Mouse (Mus musculus) hindbrain, embryonic 16.5 days (tissue): ENCODE measurements around the gene Ccdc162. TPM values are rescaled to one million over a fixed set of nuclear protein-coding genes. Genes with fewer than 3 reads are reported as not detected.

Source experiments
- ATAC-seq: fragments of 200-750 bp; cut with Nextera tagmentation; 2 replicates; pipeline ENCODE4 v1.8.0; 2017; ENCODE audit warnings: moderate TSS enrichment, moderate library complexity
- H3K27ac ChIP-seq: fragments of 300-500 bp; sonication (generic); 2 replicates; pipeline ENCODE4 v1.5.1; 2014; ENCODE audit warnings: low read depth, mild to moderate bottlenecking, control low read depth, low read length, moderate library complexity
- H3K27me3 ChIP-seq: fragments of 300-500 bp; sonication (generic); replicated peaks from 2 replicates; pipeline ENCODE4 v1.6.1; 2014; ENCODE audit warnings: low read length; ENCODE audit not compliant: control insufficient read depth, insufficient read depth
- H3K36me3 ChIP-seq: fragments of 300-500 bp; sonication (generic); 2 replicates; pipeline ENCODE4 v1.6.1; 2014; ENCODE audit warnings: mild to moderate bottlenecking, low read length, moderate library complexity, mixed read lengths; ENCODE audit not compliant: control insufficient read depth, insufficient read depth
- H3K4me1 ChIP-seq: fragments of 300-500 bp; sonication (generic); 2 replicates; pipeline ENCODE4 v1.6.1; 2014; ENCODE audit warnings: low read depth, low read length; ENCODE audit not compliant: control insufficient read depth, insufficient read depth
- H3K4me2 ChIP-seq: fragments of 300-500 bp; sonication (generic); 2 replicates; pipeline ENCODE4 v1.6.1; 2014; ENCODE audit warnings: mild to moderate bottlenecking, low read length, control low read depth, moderate library complexity
- H3K4me3 ChIP-seq: fragments of 300-500 bp; sonication (generic); 2 replicates; pipeline ENCODE4 v1.5.1; 2014; ENCODE audit warnings: mild to moderate bottlenecking, low read length, control low read depth, moderate library complexity
- H3K9ac ChIP-seq: fragments of 300-500 bp; sonication (generic); 2 replicates; pipeline ENCODE4 v1.6.1; 2014; ENCODE audit warnings: low read depth, mild to moderate bottlenecking, control low read depth, low read length, moderate library complexity
- H3K9me3 ChIP-seq: fragments of 300-500 bp; sonication (generic); 2 replicates; pipeline ENCODE4 v1.6.1; 2014; ENCODE audit warnings: mild to moderate bottlenecking, low read length, moderate library complexity; ENCODE audit not compliant: control insufficient read depth
- WGBS: fragments of 180-500 bp; shearing (Covaris S2); extraction: QIAGEN DNeasy Blood & Tissue Kit; methylation state at CpG from one replicate; pipeline ENCODE4 v1.1.7; 2014; 5-methylcytosine and 5-hydroxymethylcytosine counted together
- polyA plus RNA-seq: library from polyadenylated mRNA; unstranded; fragments of >200 nt; fragmentation: Nextera tagmentation; extraction: Ambion mirVana; gene quantifications from 2 replicates; pipeline ENCODE4 v1.2.1, GENCODE M21; 2015

Ccdc162 gene
- polyA plus RNA-seq, 1 experiment from 2014 or later: 1.4 TPM

GRCm38 (mm10) chr10:41715557-41715956, 877 bp downstream of the Ccdc162 start:
- H3K36me3 ChIP-seq: no peaks in the 10 kb centered on the region
- H3K4me2 ChIP-seq: peak overlapping the region; percentile 46
- H3K27me3 ChIP-seq: no peaks in the 10 kb centered on the region
- H3K9me3 ChIP-seq: no peaks in the 10 kb centered on the region
- 51% methylated on average over 14 of the region's 14 CpGs for WGBS
- H3K4me1 ChIP-seq: no peaks in the 10 kb centered on the region; the same call in none of the 2 replicates
- H3K4me3 ChIP-seq: peak overlapping the region; percentile 20; the same call in 1 of the 2 replicates
- H3K27ac ChIP-seq: no peak overlapping the region
- H3K9ac ChIP-seq: 0 out of 2 replicates have a peak overlapping the region, but pooled peaks have one; percentile 8
- ATAC-seq: peak; percentile 52; the same call in 1 of the 2 replicates

- H3K9me3 ChIP-seq: no peaks in the 10 kb centered on the region
- no peaks in the 10 kb centered on the region for H3K36me3 ChIP-seq
- H3K9ac ChIP-seq: no peak overlapping the region
- no peak overlapping the region for H3K4me2 ChIP-seq
- no peaks in the 10 kb centered on the region for H3K27me3 ChIP-seq
- no peak for ATAC-seq
- no peaks in the 10 kb centered on the region for H3K4me1 ChIP-seq
- no peak overlapping the region for H3K4me3 ChIP-seq
- WGBS: 46% methylated on average over 7 of the region's 7 CpGs
- H3K27ac ChIP-seq: no peak overlapping the region
These were observed 5.0 kb downstream of the Ccdc162 start for GRCm38 (mm10) chr10:41711467-41711866.

GRCm38 (mm10) chr10:41710773-41711172, 5.7 kb downstream of the Ccdc162 start:
- H3K36me3 ChIP-seq: no peaks in the 10 kb centered on the region
- no peaks in the 10 kb centered on the region for H3K9me3 ChIP-seq
- no peaks in the 10 kb centered on the region for H3K27me3 ChIP-seq
- no peak for ATAC-seq
- H3K9ac ChIP-seq: no peak overlapping the region
- H3K4me1 ChIP-seq: no peaks in the 10 kb centered on the region
- 81% methylated on average over 8 of the region's 8 CpGs for WGBS
- no peak overlapping the region for H3K4me3 ChIP-seq
- no peak overlapping the region for H3K27ac ChIP-seq
- no peak overlapping the region for H3K4me2 ChIP-seq

GRCm38 (mm10) chr10:41709341-41709740, 7.1 kb downstream of the Ccdc162 start:
- H3K4me2 ChIP-seq: no peak overlapping the region
- WGBS: 72% methylated on average over 8 of the region's 8 CpGs
- H3K4me1 ChIP-seq: no peaks in the 10 kb centered on the region
- no peak overlapping the region for H3K27ac ChIP-seq
- H3K27me3 ChIP-seq: no peaks in the 10 kb centered on the region
- H3K9me3 ChIP-seq: no peaks in the 10 kb centered on the region
- ATAC-seq: no peak
- no peak overlapping the region for H3K4me3 ChIP-seq
- H3K9ac ChIP-seq: no peak overlapping the region
- no peaks in the 10 kb centered on the region for H3K36me3 ChIP-seq

- no peak overlapping the region for H3K4me3 ChIP-seq
- no peak overlapping the region for H3K4me2 ChIP-seq
- H3K4me1 ChIP-seq: no peaks in the 10 kb centered on the region
- ATAC-seq: no peak
- H3K36me3 ChIP-seq: no peaks in the 10 kb centered on the region
- H3K27me3 ChIP-seq: no peaks in the 10 kb centered on the region
- H3K9ac ChIP-seq: no peak overlapping the region
- H3K9me3 ChIP-seq: no peaks in the 10 kb centered on the region
- WGBS: 87% methylated on average over 5 of the region's 5 CpGs
- no peak overlapping the region for H3K27ac ChIP-seq
These were observed 16.8 kb downstream of the Ccdc162 start for GRCm38 (mm10) chr10:41699669-41700068.

GRCm38 (mm10) chr10:41697040-41697439, 19.4 kb downstream of the Ccdc162 start:
- Histone ChIP-seq H3K4me2 (no peak overlapping the region), H3K4me3 (no peak overlapping the region), H3K9me3 (no peaks in the 10 kb centered on the region), H3K27ac (no peak overlapping the region), H3K27me3 (no peaks in the 10 kb centered on the region), H3K36me3 (no peaks in the 10 kb centered on the region), H3K9ac (no peak overlapping the region), H3K4me1 (no peaks in the 10 kb centered on the region)
- WGBS: 79% methylated on average over 11 of the region's 11 CpGs
- ATAC-seq: no peak

- Histone ChIP-seq H3K27ac (no peak overlapping the region), H3K9ac (no peak overlapping the region), H3K9me3 (no peaks in the 10 kb centered on the region), H3K4me1 (no peaks in the 10 kb centered on the region), H3K36me3 (no peaks in the 10 kb centered on the region), H3K4me2 (no peak overlapping the region), H3K4me3 (no peak overlapping the region), H3K27me3 (no peaks in the 10 kb centered on the region)
- WGBS: 65% methylated on average over 4 of the region's 4 CpGs
- ATAC-seq: no peak
These were observed 25.5 kb downstream of the Ccdc162 start for GRCm38 (mm10) chr10:41690978-41691377.

- H3K4me2 ChIP-seq: peak overlapping the region; percentile 85
- no peaks in the 10 kb centered on the region for H3K27me3 ChIP-seq
- peak overlapping the region; percentile 46 for H3K4me3 ChIP-seq
- peak; percentile 56; the same call in 1 of the 2 replicates for ATAC-seq
- 23% methylated on average over 24 of the region's 24 CpGs for WGBS
- no peaks in the 10 kb centered on the region for H3K9me3 ChIP-seq
- no peak overlapping the region for H3K27ac ChIP-seq
- no peaks in the 10 kb centered on the region for H3K4me1 ChIP-seq
- H3K36me3 ChIP-seq: no peaks in the 10 kb centered on the region
- H3K9ac ChIP-seq: peak overlapping the region; percentile 46; the same call in 1 of the 2 replicates
These were observed 26.2 kb downstream of the Ccdc162 start for GRCm38 (mm10) chr10:41689941-41690887.

GRCm38 (mm10) chr10:41684548-41684996, 31.9 kb downstream of the Ccdc162 start:
- 7% methylated on average over 21 of the region's 21 CpGs for WGBS
- no peak overlapping the region for H3K4me3 ChIP-seq
- no peak overlapping the region for H3K9ac ChIP-seq

More at GRCm38 (mm10) chr10:41684548-41684996, 31.9 kb downstream of the Ccdc162 start:
- Histone ChIP-seq H3K27ac (no peak overlapping the region), H3K4me2 (peak overlapping the region; percentile 41), H3K4me1 (0 out of 2 replicates have a peak, but pooled peaks cover 2% of the 10 kb centered on the region), H3K27me3 (0 out of 2 replicates have a peak, but pooled peaks cover 2% of the 10 kb centered on the region), H3K36me3 (no peaks in the 10 kb centered on the region), H3K9me3 (no peaks in the 10 kb centered on the region)
- ATAC-seq: no peak
